Mouse (Mus musculus) lung, adult 2 months (tissue): ENCODE data around the gene Arhgap44.

ENCODE experiments used
- CTCF ChIP-seq: fragments of 200-500 bp; IDR thresholded peaks from 2 replicates; pipeline ENCODE4 v1.5.1; 2011; ENCODE audit warnings: mild to moderate bottlenecking, low read length, control low read depth; ENCODE audit not compliant: insufficient read depth
- POLR2A ChIP-seq: fragments of 200-500 bp; IDR thresholded peaks from 2 replicates; pipeline ENCODE4 v1.6.1; 2011; ENCODE audit warnings: low read depth, mild to moderate bottlenecking, control low read depth, low read length, borderline replicate concordance; ENCODE audit errors: extremely low read depth

DNA sequence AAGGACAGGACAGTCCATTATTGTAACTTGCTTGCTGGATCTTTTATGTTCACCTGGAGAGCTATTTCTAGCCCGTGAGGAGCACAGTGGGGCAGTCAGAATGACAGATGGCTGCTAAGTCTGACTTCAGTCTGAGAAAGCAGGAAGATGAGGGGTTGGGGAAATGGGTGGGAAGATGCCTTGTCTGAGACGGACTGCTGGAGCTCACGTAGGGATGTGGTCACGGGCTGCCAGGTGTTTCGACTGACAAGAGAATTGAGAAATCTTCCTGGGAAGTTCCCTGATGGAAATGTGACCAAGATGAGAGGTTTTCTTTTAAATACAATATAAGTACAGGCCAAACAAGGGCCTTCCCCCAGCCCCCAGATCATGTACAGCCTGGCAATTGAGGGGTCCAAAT is 108.5 kb downstream of the Arhgap44 start:
- TF ChIP-seq CTCF (no peak), POLR2A (no peak)
